Mouse (Mus musculus) E14TG2a.4 (cell line): ENCODE measurements at regions not wholly inside any gene's neighbourhood (a gene's known extent, or its start where the extent isn't known, plus 50 kb on each side); places are given as distances from the start of the nearest gene placed in this dataset.

Experiments
- CTCF ChIP-seq: conservative IDR thresholded peaks from 2 replicates; pipeline ENCODE4 v1.5.1; 2014; ENCODE audit warnings: low read length
- NANOG ChIP-seq: IDR thresholded peaks from 2 replicates; pipeline ENCODE4 v1.6.1; 2014; ENCODE audit warnings: borderline replicate concordance, low read length, mixed read lengths
- POU5F1 ChIP-seq: IDR thresholded peaks from 2 replicates; pipeline ENCODE4 v1.6.1; 2014; ENCODE audit warnings: low read length, borderline replicate concordance

DNA sequence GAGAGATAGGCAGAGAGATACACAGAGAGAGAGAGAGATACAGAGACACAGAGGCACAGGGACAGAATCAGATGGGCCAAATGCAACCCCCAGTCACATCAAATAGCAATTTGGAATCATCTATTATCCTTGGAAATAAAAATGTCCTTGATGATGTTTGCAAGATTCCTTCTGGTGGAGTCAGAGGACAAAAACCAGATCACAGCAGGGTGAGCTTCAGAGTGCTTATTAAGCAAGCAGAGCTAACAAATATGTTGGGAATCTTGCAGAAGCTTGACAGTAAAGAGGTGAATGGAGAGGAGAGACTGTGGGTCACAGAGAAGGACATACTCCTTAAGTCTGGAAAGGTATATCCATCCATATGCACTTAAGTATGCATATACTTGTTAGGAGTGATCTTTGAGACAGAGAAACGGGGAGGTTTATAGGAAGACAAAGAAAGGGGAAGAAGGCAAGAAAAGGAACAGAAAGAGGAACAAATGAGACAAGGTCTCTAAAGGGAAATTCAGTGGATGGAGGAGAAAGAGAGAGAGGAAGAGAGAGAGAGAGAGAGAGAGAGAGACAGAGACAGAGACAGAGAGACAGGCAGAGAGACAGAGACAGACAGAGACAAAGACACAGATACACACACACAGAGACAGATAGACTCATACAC is 293.0 kb downstream of the Btg1 start:
- TF ChIP-seq CTCF: no peak
- TF ChIP-seq NANOG: no peak
- TF ChIP-seq POU5F1: no peak
